Mouse (Mus musculus) heart, postnatal 0 days (tissue): Measurements from ENCODE around the gene Prrc2a. TPM values are rescaled to one million over a fixed set of nuclear protein-coding genes. Genes with fewer than 3 reads are reported as not detected.

Experiments used
- ATAC-seq: fragments of 200-750 bp; cut with Nextera tagmentation; 2 replicates; pipeline ENCODE4 v1.8.0; 2017; ENCODE audit warnings: low read depth, moderate number of reproducible peaks, moderate library complexity; ENCODE audit not compliant: insufficient read depth
- DNase-seq: peaks from one replicate; pipeline ENCODE4 v3.0.0-alpha.2; 2016; ENCODE audit warnings: low spot score
- H3K27ac ChIP-seq: fragments of 300-500 bp; sonication (generic); 2 replicates; pipeline ENCODE4 v1.5.1; 2014; ENCODE audit warnings: low read depth, mild to moderate bottlenecking
- H3K27me3 ChIP-seq: fragments of 300-500 bp; sonication (generic); 2 replicates; pipeline ENCODE4 v1.6.1; 2014; ENCODE audit warnings: low read length, mixed read lengths; ENCODE audit not compliant: control insufficient read depth, insufficient read depth
- H3K36me3 ChIP-seq: fragments of 300-500 bp; sonication (generic); replicated peaks from 2 replicates; pipeline ENCODE4 v1.6.1; 2014; ENCODE audit warnings: low read length, mixed read lengths; ENCODE audit not compliant: control insufficient read depth, insufficient read depth
- H3K4me1 ChIP-seq: fragments of 300-500 bp; sonication (generic); 2 replicates; pipeline ENCODE4 v1.6.1; 2014; ENCODE audit warnings: antibody characterized with exemption; ENCODE audit not compliant: control insufficient read depth, insufficient read depth
- H3K4me2 ChIP-seq: fragments of 300-500 bp; sonication (generic); 2 replicates; pipeline ENCODE4 v1.6.1; 2014; ENCODE audit warnings: low read depth, mild to moderate bottlenecking, low read length, moderate library complexity
- H3K4me3 ChIP-seq: fragments of 300-500 bp; sonication (generic); 2 replicates; pipeline ENCODE4 v1.5.1; 2014; ENCODE audit warnings: low read depth, low read length
- H3K9ac ChIP-seq: fragments of 300-500 bp; sonication (generic); replicated peaks from 2 replicates; pipeline ENCODE4 v1.6.1; 2014; ENCODE audit warnings: low read depth, low read length, mixed read lengths
- H3K9me3 ChIP-seq: fragments of 300-500 bp; sonication (generic); replicated peaks from 2 replicates; pipeline ENCODE4 v1.6.1; 2016; ENCODE audit warnings: low read length; ENCODE audit not compliant: control insufficient read depth
- CTCF ChIP-seq: IDR thresholded peaks from 2 replicates; pipeline ENCODE4 v1.5.1; 2016; ENCODE audit warnings: antibody characterized with exemption, control low read depth, low read depth
- EP300 ChIP-seq: IDR thresholded peaks from 2 replicates; pipeline ENCODE4 v1.6.1; 2016; ENCODE audit warnings: antibody characterized with exemption, low read depth
- WGBS: fragments of 180-500 bp; shearing (Covaris S2); extraction: QIAGEN DNeasy Blood & Tissue Kit; methylation state at CpG from one replicate; pipeline ENCODE4 v1.1.7; 2014; 5-methylcytosine and 5-hydroxymethylcytosine counted together
- polyA plus RNA-seq: library from polyadenylated mRNA; unstranded; fragments of >200 nt; fragmentation: Nextera tagmentation; extraction: Ambion mirVana; gene quantifications from 2 replicates; pipeline ENCODE4 v1.2.1, GENCODE M21; 2015
- total RNA-seq: library from RNA; depleted of rRNA; stranded (reverse); fragments of >200 nt; gene quantifications from 2 replicates; pipeline ENCODE4 v1.2.3, GENCODE M21; 2014; ENCODE audit warnings: low replicate concordance

Prrc2a gene
- total and polyA plus RNA-seq, 2 experiments from 2014 or later: 60.7 to 99.2 TPM

GRCm38 (mm10) chr17:35198946-35199345, 34.2 kb upstream of the Prrc2a start:
- peaks cover 74% of the 10 kb centered on the region for H3K27me3 ChIP-seq

GRCm38 (mm10) chr17:35198029-35198428, 33.3 kb upstream of the Prrc2a start:
- Histone ChIP-seq H3K9ac (no peak overlapping the region), H3K4me3 (no peak overlapping the region), H3K36me3 (no peaks in the 10 kb centered on the region), H3K4me2 (no peak overlapping the region), H3K27me3 (peaks cover 75% of the 10 kb centered on the region), H3K9me3 (no peaks in the 10 kb centered on the region), H3K27ac (no peak overlapping the region), H3K4me1 (peaks cover 5% of the 10 kb centered on the region)
- DNase-seq (no peak), ATAC-seq (no peak)
- WGBS: 65% methylated on average over 7 of the region's 7 CpGs
- TF ChIP-seq CTCF (no peak), EP300 (no peak)

More at GRCm38 (mm10) chr17:35198946-35199345, 34.2 kb upstream of the Prrc2a start:
- WGBS: 39% methylated on average over 8 of the region's 8 CpGs
- no peaks in the 10 kb centered on the region for H3K36me3 ChIP-seq
- no peak overlapping the region for H3K9ac ChIP-seq
- no peak overlapping the region for H3K4me3 ChIP-seq
- no peaks in the 10 kb centered on the region for H3K9me3 ChIP-seq
- DNase-seq (no peak), ATAC-seq (no peak)
- H3K4me2 ChIP-seq: no peak overlapping the region
- no peak overlapping the region for H3K27ac ChIP-seq
- TF ChIP-seq EP300 (no peak), CTCF (no peak)
- peaks cover 5% of the 10 kb centered on the region for H3K4me1 ChIP-seq

GRCm38 (mm10) chr17:35197126-35197525, 32.4 kb upstream of the Prrc2a start:
- DNase-seq (no peak), ATAC-seq (no peak)
- Histone ChIP-seq H3K4me2 (no peak overlapping the region; the same call in 1 of the 2 replicates), H3K9me3 (no peaks in the 10 kb centered on the region), H3K9ac (no peak overlapping the region), H3K36me3 (no peaks in the 10 kb centered on the region), H3K4me3 (no peak overlapping the region), H3K27me3 (peaks cover 67% of the 10 kb centered on the region), H3K4me1 (peaks cover 5% of the 10 kb centered on the region), H3K27ac (no peak overlapping the region)
- TF ChIP-seq EP300 (no peak), CTCF (no peak)
- WGBS: 32% methylated on average over 6 of the region's 6 CpGs

- DNase-seq (no peak), ATAC-seq (no peak)
- TF ChIP-seq CTCF: no peak
- no peak for TF ChIP-seq EP300
- Histone ChIP-seq H3K36me3 (no peaks in the 10 kb centered on the region), H3K4me3 (peak overlapping the region; percentile 47), H3K27me3 (peaks cover 64% of the 10 kb centered on the region), H3K9ac (peak overlapping the region; percentile 30; the same call in 1 of the 2 replicates), H3K27ac (no peak overlapping the region), H3K9me3 (no peaks in the 10 kb centered on the region), H3K4me2 (peak overlapping the region; percentile 66), H3K4me1 (peaks cover 5% of the 10 kb centered on the region)
- WGBS: 30% methylated on average over 9 of the region's 9 CpGs
Measured at GRCm38 (mm10) chr17:35196321-35196641, 31.6 kb upstream of the Prrc2a start.

GRCm38 (mm10) chr17:35195631-35196320, 31.1 kb upstream of the Prrc2a start:
- TF ChIP-seq CTCF (peak; percentile 84), EP300 (no peak)
- Histone ChIP-seq H3K4me1 (peaks cover 5% of the 10 kb centered on the region), H3K27ac (no peak overlapping the region), H3K4me2 (peak overlapping the region; percentile 66), H3K36me3 (no peaks in the 10 kb centered on the region), H3K9ac (peak overlapping the region; percentile 30; the same call in 1 of the 2 replicates), H3K27me3 (peaks cover 60% of the 10 kb centered on the region), H3K9me3 (no peaks in the 10 kb centered on the region), H3K4me3 (peak overlapping the region; percentile 47)
- under 1% methylated on average over 65 of the region's 66 CpGs for WGBS
- DNase-seq (peak; percentile 45), ATAC-seq (peak; percentile 87)
